Mouse (Mus musculus) stomach, embryonic 14.5 days (tissue): ENCODE data around the gene Vrk3. TPM values are rescaled to one million over a fixed set of nuclear protein-coding genes. Genes with fewer than 3 reads are reported as not detected.

Experiments used
- ATAC-seq: fragments of 200-750 bp; cut with Nextera tagmentation; 2 replicates; pipeline ENCODE4 v1.8.0; 2017; ENCODE audit warnings: low read depth, moderate TSS enrichment; ENCODE audit not compliant: insufficient number of reproducible peaks, insufficient read depth, low FRiP score
- H3K27ac ChIP-seq: fragments of 300-500 bp; sonication (generic); 2 replicates; pipeline ENCODE4 v1.5.1; 2014; ENCODE audit warnings: mild to moderate bottlenecking, low read length, moderate library complexity, mixed read lengths
- H3K27me3 ChIP-seq: fragments of 300-500 bp; sonication (generic); 2 replicates; pipeline ENCODE4 v1.6.1; 2014; ENCODE audit warnings: low read length, control low read depth, mixed read lengths; ENCODE audit not compliant: control insufficient read depth, insufficient read depth
- H3K36me3 ChIP-seq: fragments of 300-500 bp; sonication (generic); 2 replicates; pipeline ENCODE4 v1.6.1; 2014; ENCODE audit warnings: mild to moderate bottlenecking, control low read depth, low read length, moderate library complexity, mixed read lengths; ENCODE audit not compliant: control insufficient read depth, insufficient read depth
- H3K4me1 ChIP-seq: fragments of 300-500 bp; sonication (generic); 2 replicates; pipeline ENCODE4 v1.6.1; 2014; ENCODE audit warnings: low read length, control low read depth, mixed read lengths; ENCODE audit not compliant: control insufficient read depth, insufficient read depth
- H3K4me2 ChIP-seq: fragments of 300-500 bp; sonication (generic); replicated peaks from 2 replicates; pipeline ENCODE4 v1.6.1; 2014; ENCODE audit warnings: low read depth, low read length, control low read depth
- H3K4me3 ChIP-seq: fragments of 300-500 bp; sonication (generic); 2 replicates; pipeline ENCODE4 v1.5.1; 2014; ENCODE audit warnings: low read depth, low read length, control low read depth
- H3K9ac ChIP-seq: fragments of 300-500 bp; sonication (generic); replicated peaks from 2 replicates; pipeline ENCODE4 v1.6.1; 2014; ENCODE audit warnings: low read depth, mild to moderate bottlenecking, control low read depth, low read length, moderate library complexity, mixed read lengths
- H3K9me3 ChIP-seq: fragments of 300-500 bp; sonication (generic); 2 replicates; pipeline ENCODE4 v1.6.1; 2016; ENCODE audit warnings: low read depth, low read length, control low read depth; ENCODE audit not compliant: control insufficient read depth
- WGBS: fragments of 180-500 bp; shearing (Covaris S2); extraction: QIAGEN DNeasy Blood & Tissue Kit; methylation state at CpG from one replicate; pipeline ENCODE4 v1.1.7; 2014; 5-methylcytosine and 5-hydroxymethylcytosine counted together
- polyA plus RNA-seq: library from polyadenylated mRNA; unstranded; fragments of >200 nt; fragmentation: Nextera tagmentation; extraction: Ambion mirVana; gene quantifications from 2 replicates; pipeline ENCODE4 v1.2.1, GENCODE M21; 2014

The Vrk3 gene
- polyA plus RNA-seq, 1 experiment from 2014 or later, result 34.7 TPM

- no peak for ATAC-seq
- no peak overlapping the region for H3K9ac ChIP-seq
- H3K27me3 ChIP-seq, result no peaks in the 10 kb centered on the region
- H3K4me3 ChIP-seq, result no peak overlapping the region
- H3K9me3 ChIP-seq, result no peaks in the 10 kb centered on the region
- H3K36me3 ChIP-seq, result peaks cover 25% of the 10 kb centered on the region
- WGBS, result 86% methylated on average over 8 of the region's 8 CpGs
- H3K27ac ChIP-seq, result no peak overlapping the region
- H3K4me1 ChIP-seq, result no peaks in the 10 kb centered on the region
- H3K4me2 ChIP-seq, result no peak overlapping the region
These were observed 24.5 kb downstream of the Vrk3 start for GRCm38 (mm10) chr7:44772591-44773204.

GRCm38 (mm10) chr7:44776849-44777498, 28.8 kb downstream of the Vrk3 start:
- no peak overlapping the region for H3K27ac ChIP-seq
- H3K9ac ChIP-seq, result no peak overlapping the region
- 90% methylated on average over 9 of the region's 9 CpGs for WGBS
- H3K4me2 ChIP-seq, result no peak overlapping the region
- H3K4me3 ChIP-seq, result no peak overlapping the region
- no peaks in the 10 kb centered on the region for H3K27me3 ChIP-seq
- no peak for ATAC-seq
- H3K4me1 ChIP-seq, result no peaks in the 10 kb centered on the region
- no peaks in the 10 kb centered on the region for H3K9me3 ChIP-seq
- H3K36me3 ChIP-seq, result peaks cover 14% of the 10 kb centered on the region

GRCm38 (mm10) chr7:44780101-44780500, 31.9 kb downstream of the Vrk3 start:
- Histone ChIP-seq H3K27ac (no peak overlapping the region), H3K9me3 (no peaks in the 10 kb centered on the region), H3K9ac (no peak overlapping the region), H3K4me1 (no peaks in the 10 kb centered on the region), H3K4me2 (no peak overlapping the region), H3K36me3 (peaks cover 10% of the 10 kb centered on the region), H3K27me3 (no peaks in the 10 kb centered on the region), H3K4me3 (no peak overlapping the region)
- 78% methylated on average over 8 of the region's 8 CpGs for WGBS
- ATAC-seq, result no peak

DNA sequence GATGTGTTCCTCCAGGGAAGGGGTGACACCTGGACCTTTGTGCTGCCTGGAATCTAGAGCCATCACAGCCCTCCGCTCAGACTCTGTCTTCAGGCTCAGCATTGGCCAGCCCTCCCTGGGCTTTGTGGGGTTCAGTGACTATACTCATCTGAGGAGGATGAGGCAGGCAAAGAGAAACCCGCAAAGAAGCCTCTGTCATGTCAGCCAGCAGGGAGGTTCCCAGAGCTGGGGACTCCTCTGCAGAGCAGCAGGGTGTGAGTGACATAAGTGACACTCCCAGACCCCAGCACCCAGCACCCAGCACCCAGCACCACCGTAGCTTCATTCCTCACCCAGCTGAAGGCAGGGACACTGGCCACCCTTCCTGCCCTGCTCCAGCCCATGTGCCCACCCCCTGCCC, 41.3 kb downstream of the Vrk3 start:
- Histone ChIP-seq H3K4me1 (no peaks in the 10 kb centered on the region), H3K4me3 (no peak overlapping the region), H3K9me3 (no peaks in the 10 kb centered on the region), H3K27ac (no peak overlapping the region), H3K4me2 (no peak overlapping the region), H3K27me3 (0 out of 2 replicates have a peak, but pooled peaks cover 2% of the 10 kb centered on the region), H3K36me3 (no peaks in the 10 kb centered on the region), H3K9ac (no peak overlapping the region)
- 63% methylated on average over 3 of the region's 3 CpGs for WGBS
- no peak for ATAC-seq

DNA sequence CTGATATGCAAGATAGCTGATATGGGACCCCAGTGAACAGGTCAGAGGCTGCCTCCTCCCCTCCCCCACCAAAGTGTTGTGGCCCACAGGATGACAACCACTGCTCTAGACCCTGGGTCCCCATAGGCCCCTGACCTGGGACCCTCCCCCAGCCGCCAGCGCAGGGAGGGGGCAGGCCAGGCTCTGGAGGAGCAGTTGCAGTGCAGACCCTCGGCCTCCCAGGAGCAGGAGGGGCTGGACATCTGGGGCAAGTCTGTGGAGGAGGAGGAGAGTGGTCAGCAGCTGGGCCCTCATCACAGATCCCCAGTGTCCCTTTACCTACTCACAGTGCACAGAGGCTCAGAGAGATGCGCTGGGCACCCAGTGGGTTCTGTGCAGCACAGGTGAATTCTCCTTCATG, 41.9 kb downstream of the Vrk3 start:
- Histone ChIP-seq H3K27me3 (0 out of 2 replicates have a peak, but pooled peaks cover 2% of the 10 kb centered on the region), H3K9ac (no peak overlapping the region), H3K4me2 (no peak overlapping the region), H3K36me3 (no peaks in the 10 kb centered on the region), H3K27ac (no peak overlapping the region), H3K9me3 (no peaks in the 10 kb centered on the region), H3K4me3 (no peak overlapping the region), H3K4me1 (no peaks in the 10 kb centered on the region)
- ATAC-seq, result 0 out of 2 replicates have a peak, but pooled peaks have one; percentile 4
- WGBS, result 56% methylated on average over 4 of the region's 4 CpGs

- Histone ChIP-seq H3K9me3 (no peaks in the 10 kb centered on the region), H3K4me1 (no peaks in the 10 kb centered on the region), H3K9ac (no peak overlapping the region), H3K27me3 (no peaks in the 10 kb centered on the region), H3K36me3 (no peaks in the 10 kb centered on the region), H3K4me3 (no peak overlapping the region), H3K27ac (no peak overlapping the region), H3K4me2 (no peak overlapping the region)
- no peak for ATAC-seq
- WGBS, result 83% methylated on average over 6 of the region's 6 CpGs
These were observed 44.6 kb downstream of the Vrk3 start for GRCm38 (mm10) chr7:44792781-44793180.

DNA sequence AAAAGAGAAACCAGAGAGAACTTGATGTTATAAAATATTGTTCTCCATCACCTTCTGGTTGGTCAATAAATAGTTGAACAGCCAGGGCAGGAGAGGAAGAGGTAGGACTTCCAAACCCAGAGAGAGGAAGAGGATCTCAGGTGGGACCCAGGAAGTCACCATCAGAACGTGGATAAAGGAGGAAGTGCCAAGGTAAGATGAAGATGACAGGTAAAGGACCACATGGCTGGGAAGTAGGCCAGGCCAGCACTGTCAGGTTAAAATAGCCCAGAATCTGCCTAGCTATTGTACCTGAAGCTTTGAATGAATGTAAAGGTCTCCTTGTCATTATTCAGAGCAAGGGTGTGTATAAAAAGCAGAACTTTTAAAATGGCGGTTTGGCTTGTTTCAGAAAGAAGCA, 60.7 kb downstream of the Vrk3 start:
- H3K36me3 ChIP-seq, result no peaks in the 10 kb centered on the region; the same call in 1 of the 2 replicates
- H3K4me2 ChIP-seq, result no peak overlapping the region
- no peak overlapping the region for H3K4me3 ChIP-seq
- no peaks in the 10 kb centered on the region for H3K27me3 ChIP-seq
- no peak overlapping the region for H3K27ac ChIP-seq
- H3K4me1 ChIP-seq, result no peaks in the 10 kb centered on the region
- no peaks in the 10 kb centered on the region for H3K9me3 ChIP-seq
- WGBS, result 75% methylated on average over 2 of the region's 2 CpGs
- H3K9ac ChIP-seq, result no peak overlapping the region
- no peak for ATAC-seq

DNA sequence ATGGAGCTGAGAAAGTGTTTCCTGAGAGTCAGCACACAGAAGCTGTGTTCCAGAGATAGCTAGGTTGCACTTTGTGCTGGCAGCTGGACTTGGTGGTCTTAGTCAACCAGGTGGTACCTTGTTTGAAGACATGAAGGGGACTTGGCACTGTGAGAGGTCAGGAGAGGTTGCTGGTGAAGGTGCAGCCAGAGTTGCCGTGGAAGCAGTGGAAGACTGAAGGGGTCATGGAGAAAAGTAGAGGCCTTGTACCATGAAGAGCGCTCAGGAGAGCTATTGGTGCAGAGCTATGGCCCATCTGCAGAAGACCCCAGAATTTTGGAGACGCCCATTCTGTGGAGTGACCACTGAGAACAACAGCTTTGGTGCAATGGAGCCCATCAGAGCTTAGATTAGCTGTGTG, 61.3 kb downstream of the Vrk3 start:
- H3K4me3 ChIP-seq, result no peak overlapping the region
- H3K27me3 ChIP-seq, result no peaks in the 10 kb centered on the region
- 88% methylated on average over 3 of the region's 3 CpGs for WGBS
- no peak overlapping the region for H3K4me2 ChIP-seq
- peaks cover 4% of the 10 kb centered on the region; the same call in 1 of the 2 replicates for H3K36me3 ChIP-seq
- H3K4me1 ChIP-seq, result no peaks in the 10 kb centered on the region
- H3K9me3 ChIP-seq, result no peaks in the 10 kb centered on the region
- no peak overlapping the region for H3K27ac ChIP-seq
- no peak for ATAC-seq
- H3K9ac ChIP-seq, result no peak overlapping the region
